Mouse (Mus musculus) embryonic facial prominence, embryonic 12.5 days (tissue): Measurements from ENCODE around the gene Gm10337. TPM values are rescaled to one million over a fixed set of nuclear protein-coding genes. Genes with fewer than 3 reads are reported as not detected.

Source experiments
- ATAC-seq: fragments of 200-750 bp; cut with Nextera tagmentation; 2 replicates; pipeline ENCODE4 v1.8.0; 2017; ENCODE audit not compliant: insufficient number of reproducible peaks, insufficient read depth, low FRiP score, low TSS enrichment
- H3K27ac ChIP-seq: fragments of 300-500 bp; sonication (generic); 2 replicates; pipeline ENCODE4 v1.5.1; 2016; ENCODE audit warnings: mild to moderate bottlenecking
- H3K27me3 ChIP-seq: fragments of 300-500 bp; sonication (generic); 2 replicates; pipeline ENCODE4 v1.6.1; 2016; ENCODE audit warnings: mild to moderate bottlenecking, moderate library complexity
- H3K36me3 ChIP-seq: fragments of 300-500 bp; sonication (generic); 2 replicates; pipeline ENCODE4 v1.6.1; 2016; ENCODE audit warnings: mild to moderate bottlenecking
- H3K4me1 ChIP-seq: fragments of 300-500 bp; sonication (generic); 2 replicates; pipeline ENCODE4 v1.6.1; 2016
- H3K4me2 ChIP-seq: fragments of 300-500 bp; sonication (generic); replicated peaks from 2 replicates; pipeline ENCODE4 v1.6.1; 2016; ENCODE audit warnings: mild to moderate bottlenecking, moderate library complexity
- H3K4me3 ChIP-seq: fragments of 300-500 bp; sonication (generic); 2 replicates; pipeline ENCODE4 v1.5.1; 2016; ENCODE audit warnings: mild to moderate bottlenecking
- H3K9ac ChIP-seq: fragments of 300-500 bp; sonication (generic); 2 replicates; pipeline ENCODE4 v1.6.1; 2016; ENCODE audit warnings: mild to moderate bottlenecking, moderate library complexity
- H3K9me3 ChIP-seq: fragments of 300-500 bp; sonication (generic); 2 replicates; pipeline ENCODE4 v1.6.1; 2016; ENCODE audit warnings: mild to moderate bottlenecking, moderate library complexity
- WGBS: fragments of 180-500 bp; shearing (Covaris S2); methylation state at CpG from one replicate; pipeline ENCODE4 v1.1.7; 2016; 5-methylcytosine and 5-hydroxymethylcytosine counted together
- polyA plus RNA-seq: library from polyadenylated mRNA; unstranded; fragments of >200 nt; fragmentation: Nextera tagmentation; extraction: Ambion mirVana; gene quantifications from 2 replicates; pipeline ENCODE4 v1.2.1, GENCODE M21; 2016

Gene Gm10337
- not detected in 2 replicates for polyA plus RNA-seq

GRCm38 (mm10) chr15:102503447-102503846, at the start of gene Gm10337:
Gene Gm10337 (plus strand): TSS chr15:102503722.
- no peak within 1 kb of the TSS for H3K4me3 ChIP-seq
- H3K4me2 ChIP-seq, result no peak within 1 kb of the TSS
- no peaks in the 10 kb centered on the region for H3K9me3 ChIP-seq
- 88% methylated on average over 1 of the region's 1 CpGs for WGBS
- H3K27ac ChIP-seq, result 0 out of 2 replicates have a peak within 1 kb of the TSS, but pooled peaks have one; percentile 2
- H3K36me3 ChIP-seq, result peaks cover 61% of the 10 kb centered on the region
- no peak for ATAC-seq
- no peaks in the 10 kb centered on the region for H3K4me1 ChIP-seq
- H3K9ac ChIP-seq, result no peak within 1 kb of the TSS
- no peaks in the 10 kb centered on the region for H3K27me3 ChIP-seq

DNA sequence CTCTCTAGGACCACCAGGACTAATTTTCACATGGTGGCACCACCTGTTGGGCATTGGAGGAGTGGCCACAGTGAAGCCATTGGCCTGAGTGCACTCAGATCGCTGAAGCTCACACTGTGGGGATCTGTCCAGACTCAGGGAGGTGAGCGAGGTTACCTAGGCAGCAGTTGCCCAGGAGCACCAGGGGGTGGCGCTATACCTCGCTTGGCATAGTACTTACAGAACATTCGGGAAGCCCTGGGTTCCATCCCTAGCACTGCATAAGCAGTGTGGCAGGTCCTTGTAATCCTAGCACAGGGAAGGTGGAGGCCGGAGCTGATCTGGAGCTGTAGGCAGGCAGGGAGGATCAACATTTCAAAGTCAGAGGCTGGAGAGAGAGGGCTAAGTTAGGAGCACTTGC, 47.5 kb upstream of the Gm10337 start:
- Histone ChIP-seq H3K36me3 (no peaks in the 10 kb centered on the region), H3K4me2 (no peak overlapping the region), H3K9me3 (no peaks in the 10 kb centered on the region), H3K4me3 (no peak overlapping the region), H3K4me1 (peaks cover 5% of the 10 kb centered on the region; the same call in 1 of the 2 replicates), H3K9ac (no peak overlapping the region), H3K27ac (no peak overlapping the region), H3K27me3 (no peaks in the 10 kb centered on the region)
- ATAC-seq, result no peak
- 30% methylated on average over 6 of the region's 6 CpGs for WGBS

DNA sequence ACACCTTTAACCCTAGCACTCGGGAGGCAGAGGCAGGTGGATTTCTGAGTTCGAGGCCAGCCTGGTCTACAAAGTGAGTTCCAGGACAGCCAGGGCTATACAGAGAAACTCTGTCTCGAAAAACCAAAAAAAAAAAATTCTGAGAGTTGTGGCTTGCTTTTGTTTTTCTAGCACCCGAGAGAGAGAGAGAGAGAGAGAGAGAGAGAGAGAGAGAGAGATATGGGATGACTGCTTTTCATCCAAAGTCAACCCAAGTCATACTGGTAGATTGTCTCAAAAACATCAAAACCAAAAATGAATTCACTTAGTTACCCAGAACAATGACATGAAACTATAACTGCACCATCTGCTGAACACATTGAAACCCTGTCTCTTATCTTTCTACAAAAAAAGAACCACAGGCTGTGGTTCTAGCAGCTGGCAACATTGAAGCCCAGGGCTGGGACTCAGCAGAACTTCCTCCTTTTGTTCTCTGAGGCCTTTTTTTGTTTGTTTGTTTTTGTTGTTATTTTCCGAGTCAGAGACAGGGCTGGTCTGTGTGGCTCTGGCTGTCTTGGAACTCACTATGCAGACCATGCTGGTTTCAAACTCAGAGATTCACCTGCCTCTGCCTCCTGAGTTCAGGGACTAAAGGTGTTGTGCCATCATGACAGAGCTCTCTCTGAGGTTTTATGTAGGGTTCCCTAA, 45.3 kb upstream of the Gm10337 start:
- no peak for ATAC-seq
- Histone ChIP-seq H3K9ac (no peak overlapping the region), H3K36me3 (no peaks in the 10 kb centered on the region), H3K4me2 (peak overlapping the region; percentile 59), H3K9me3 (no peaks in the 10 kb centered on the region), H3K4me3 (no peak overlapping the region), H3K27me3 (no peaks in the 10 kb centered on the region), H3K4me1 (peaks cover 5% of the 10 kb centered on the region; the same call in 1 of the 2 replicates), H3K27ac (no peak overlapping the region)
- 73% methylated on average over 5 of the region's 5 CpGs for whole genome bisulfite sequencing

GRCm38 (mm10) chr15:102458904-102459317, 44.6 kb upstream of the Gm10337 start, which contains the start of gene Prr13:
Gene Prr13 (plus strand): TSS chr15:102459028.
- Histone ChIP-seq H3K4me2 (peak within 1 kb of the TSS; percentile 59), H3K9ac (peak within 1 kb of the TSS; percentile 20; the same call in 1 of the 2 replicates), H3K27ac (no peak within 1 kb of the TSS)

DNA sequence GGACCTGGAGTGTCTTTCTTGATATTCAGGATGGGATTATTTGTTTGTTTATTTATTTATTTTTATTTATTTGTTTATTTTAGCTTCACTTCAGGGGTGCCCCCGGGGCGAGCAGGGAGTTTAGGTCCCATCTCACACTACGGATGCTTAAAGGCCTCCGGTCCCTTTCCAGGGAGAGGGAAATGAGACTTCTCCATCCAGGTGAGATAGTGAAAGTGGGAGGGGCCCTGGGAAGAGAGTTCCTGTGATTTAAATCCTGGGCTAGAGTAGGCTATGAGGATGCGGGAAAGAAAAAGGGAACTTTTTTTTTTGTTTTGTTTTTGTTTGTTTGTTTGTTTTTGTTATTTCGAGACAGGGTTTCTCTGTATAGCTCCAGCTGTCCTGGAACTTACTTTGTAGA, 44.1 kb upstream of the Gm10337 start:
- H3K27me3 ChIP-seq, result no peaks in the 10 kb centered on the region
- no peaks in the 10 kb centered on the region for H3K36me3 ChIP-seq
- no peak overlapping the region; the same call in 1 of the 2 replicates for H3K9ac ChIP-seq
- H3K9me3 ChIP-seq, result no peaks in the 10 kb centered on the region
- peak overlapping the region; percentile 59 for H3K4me2 ChIP-seq
- peaks cover 5% of the 10 kb centered on the region; the same call in 1 of the 2 replicates for H3K4me1 ChIP-seq
- no peak overlapping the region for H3K27ac ChIP-seq
- ATAC-seq, result no peak
- H3K4me3 ChIP-seq, result peak overlapping the region; percentile 34
- 29% methylated on average over 6 of the region's 6 CpGs for WGBS

More at GRCm38 (mm10) chr15:102458904-102459317, 44.6 kb upstream of the Gm10337 start, which contains the start of gene Prr13:
- H3K9me3 ChIP-seq, result no peaks in the 10 kb centered on the region
- ATAC-seq, result peak; percentile 68
- H3K27me3 ChIP-seq, result no peaks in the 10 kb centered on the region
- peaks cover 5% of the 10 kb centered on the region; the same call in 1 of the 2 replicates for H3K4me1 ChIP-seq
- WGBS, result under 1% methylated on average over 19 of the region's 19 CpGs
- no peaks in the 10 kb centered on the region for H3K36me3 ChIP-seq
- H3K4me3 ChIP-seq, result peak within 1 kb of the TSS; percentile 34

- Histone ChIP-seq H3K4me1 (peaks cover 5% of the 10 kb centered on the region; the same call in 1 of the 2 replicates), H3K9me3 (no peaks in the 10 kb centered on the region), H3K36me3 (no peaks in the 10 kb centered on the region), H3K4me3 (0 out of 2 replicates have a peak overlapping the region, but pooled peaks have one; percentile 34), H3K27me3 (no peaks in the 10 kb centered on the region), H3K27ac (no peak overlapping the region), H3K9ac (no peak overlapping the region), H3K4me2 (peak overlapping the region; percentile 59; the same call in 1 of the 2 replicates)
- WGBS, result 59% methylated on average over 5 of the region's 5 CpGs
- no peak for ATAC-seq
Measured at GRCm38 (mm10) chr15:102459847-102460246, 43.7 kb upstream of the Gm10337 start.

GRCm38 (mm10) chr15:102460409-102460808, 43.1 kb upstream of the Gm10337 start:
- H3K27ac ChIP-seq, result no peak overlapping the region
- H3K4me2 ChIP-seq, result no peak overlapping the region
- no peak for ATAC-seq
- peaks cover 5% of the 10 kb centered on the region; the same call in 1 of the 2 replicates for H3K4me1 ChIP-seq
- 80% methylated on average over 12 of the region's 12 CpGs for WGBS
- H3K36me3 ChIP-seq, result no peaks in the 10 kb centered on the region
- H3K27me3 ChIP-seq, result no peaks in the 10 kb centered on the region
- H3K9me3 ChIP-seq, result no peaks in the 10 kb centered on the region
- H3K4me3 ChIP-seq, result no peak overlapping the region
- no peak overlapping the region for H3K9ac ChIP-seq

GRCm38 (mm10) chr15:102460971-102461370, 42.6 kb upstream of the Gm10337 start:
- Histone ChIP-seq H3K4me1 (peaks cover 5% of the 10 kb centered on the region; the same call in 1 of the 2 replicates), H3K27me3 (no peaks in the 10 kb centered on the region), H3K4me2 (no peak overlapping the region), H3K36me3 (no peaks in the 10 kb centered on the region), H3K9me3 (no peaks in the 10 kb centered on the region), H3K4me3 (no peak overlapping the region), H3K27ac (no peak overlapping the region), H3K9ac (no peak overlapping the region)
- no peak for ATAC-seq
- WGBS, result 70% methylated on average over 4 of the region's 4 CpGs

GRCm38 (mm10) chr15:102461430-102462075, 42.0 kb upstream of the Gm10337 start:
- Histone ChIP-seq H3K27me3 (no peaks in the 10 kb centered on the region), H3K9ac (no peak overlapping the region), H3K9me3 (no peaks in the 10 kb centered on the region), H3K4me2 (no peak overlapping the region), H3K36me3 (no peaks in the 10 kb centered on the region), H3K4me3 (no peak overlapping the region), H3K4me1 (peaks cover 5% of the 10 kb centered on the region; the same call in 1 of the 2 replicates), H3K27ac (no peak overlapping the region)
- ATAC-seq, result no peak
- 78% methylated on average over 9 of the region's 9 CpGs for WGBS

DNA sequence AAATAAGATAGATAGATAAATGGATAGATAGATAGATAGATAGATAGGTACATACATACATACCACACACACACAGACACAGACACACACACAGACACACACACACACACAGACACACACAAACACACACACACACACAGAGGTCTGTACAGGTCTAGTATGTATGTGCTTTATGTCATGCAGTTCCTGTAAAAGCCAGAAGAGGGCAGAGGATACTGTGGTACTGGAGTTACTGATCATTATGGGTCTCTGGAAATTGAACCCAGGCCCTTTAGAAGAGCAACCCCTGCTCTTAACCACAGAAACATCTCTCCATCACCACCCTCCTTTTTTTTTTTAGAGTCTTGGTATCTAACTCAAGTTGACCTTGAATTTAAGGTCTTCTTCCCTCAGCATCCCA, 39.9 kb upstream of the Gm10337 start:
- H3K4me3 ChIP-seq, result no peak overlapping the region
- H3K36me3 ChIP-seq, result no peaks in the 10 kb centered on the region
- no peak for ATAC-seq
- H3K4me2 ChIP-seq, result no peak overlapping the region
- H3K4me1 ChIP-seq, result peaks cover 5% of the 10 kb centered on the region; the same call in 1 of the 2 replicates
- H3K9ac ChIP-seq, result no peak overlapping the region
- H3K27me3 ChIP-seq, result no peaks in the 10 kb centered on the region
- H3K9me3 ChIP-seq, result no peaks in the 10 kb centered on the region
- no peak overlapping the region for H3K27ac ChIP-seq

DNA sequence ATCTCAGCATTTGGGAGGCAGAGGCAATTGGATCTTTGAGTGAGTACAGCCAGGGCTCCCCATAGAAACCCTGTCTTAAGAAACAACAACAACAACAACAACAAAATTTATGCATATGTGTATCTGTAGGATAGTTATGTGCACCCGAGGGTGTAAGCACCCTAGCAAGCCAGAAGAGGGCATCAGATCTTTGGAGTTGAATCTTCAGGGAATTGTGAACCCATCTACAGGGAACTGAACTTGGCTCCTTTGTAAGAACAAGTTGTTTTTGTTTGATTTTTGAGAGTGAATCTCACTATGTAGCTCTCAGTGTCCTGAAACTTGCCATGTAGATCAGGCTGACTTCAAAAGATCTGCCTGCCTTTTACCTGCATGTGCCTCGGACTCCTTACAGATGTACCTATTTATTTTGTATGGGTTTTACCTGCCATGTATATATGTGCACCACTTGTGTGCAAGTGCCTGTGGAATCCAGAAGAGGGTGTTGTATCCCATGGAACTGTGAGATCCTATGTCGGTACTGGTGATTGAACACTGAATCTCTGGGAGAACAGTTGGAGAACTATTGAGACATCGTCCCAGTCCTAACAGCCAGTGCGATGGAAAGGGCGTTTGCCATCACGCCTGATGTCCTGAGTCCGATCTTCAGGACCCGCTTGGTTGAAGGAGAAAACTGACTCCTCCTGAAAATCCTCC, 34.7 kb upstream of the Gm10337 start:
- H3K9me3 ChIP-seq, result no peaks in the 10 kb centered on the region
- H3K36me3 ChIP-seq, result peaks cover 4% of the 10 kb centered on the region; the same call in 1 of the 2 replicates
- WGBS, result 95% methylated on average over 9 of the region's 9 CpGs
- no peak overlapping the region for H3K27ac ChIP-seq
- H3K4me3 ChIP-seq, result no peak overlapping the region
- ATAC-seq, result no peak
- no peak overlapping the region for H3K4me2 ChIP-seq
- H3K27me3 ChIP-seq, result no peaks in the 10 kb centered on the region
- H3K9ac ChIP-seq, result no peak overlapping the region
- H3K4me1 ChIP-seq, result peaks cover 12% of the 10 kb centered on the region; the same call in 1 of the 2 replicates
